Mouse (Mus musculus): ENCODE results near the gene Adarb2. TPM values are rescaled to one million over a fixed set of nuclear protein-coding genes. Genes with fewer than 3 reads are reported as not detected.

Adarb2 gene
- total and polyA plus RNA-seq, 3 experiments = not detected

GRCm38 (mm10) chr13:8587447-8587846, 384.8 kb downstream of the Adarb2 start:
- no peak for TF ChIP-seq KAT2A (IDR thresholded peaks at IDR 0.05; ENCODE audit: insufficient replicate concordance, low read length)
- Histone ChIP-seq H3K9ac (ENCODE audit: insufficient read depth, low read depth) (no peak overlapping the region), H3K79me2 (replicated peaks; ENCODE audit: control insufficient read depth, extremely low read depth, insufficient read depth, poor library complexity, severe bottlenecking) (no peaks in the 10 kb centered on the region), H3K4me2 (ENCODE audit: insufficient read depth, low read depth, poor library complexity, severe bottlenecking) (no peak overlapping the region), H3K9me3 (replicated peaks; ENCODE audit: low read length) (no peaks in the 10 kb centered on the region), H3K36me3 (replicated peaks in 1 of 2; ENCODE audit: control insufficient read depth in 1 of 2, insufficient read depth in 1 of 2, low read length in 1 of 2) (no peaks in the 10 kb centered on the region), H3K27me3 (replicated peaks) (no peaks in the 10 kb centered on the region), H3K27ac (ENCODE audit: insufficient read depth, low read depth) (no peak overlapping the region), H3K4me3 (replicated peaks in 1 of 3; ENCODE audit: low read depth in 2 of 3, low read length in 2 of 3, poor library complexity in 1 of 3) (no peak overlapping the region), H3K4me1 (ENCODE audit: control insufficient read depth in 1 of 2, insufficient read depth in 2 of 2) (no peaks in the 10 kb centered on the region)
- in situ Hi-C loops (cut with MboI; ENCODE audit: low pct_ligation_motif_present, low pct_unique_long_range_greater_than_20kb, low sequenced_read_pairs) (no loop called here), dilution Hi-C loops (cut with MboI; ENCODE audit: extremely low pct_ligation_motif_present, extremely low pct_unique_long_range_greater_than_20kb, low sequenced_read_pairs) (no loop called here)
- DNase-seq (ENCODE audit: extremely low read depth) = no peak

GRCm38 (mm10) chr13:8590460-8590859, 387.8 kb downstream of the Adarb2 start:
- Histone ChIP-seq H3K79me2 (replicated peaks; ENCODE audit: control insufficient read depth, extremely low read depth, insufficient read depth, poor library complexity, severe bottlenecking) (no peaks in the 10 kb centered on the region), H3K27ac (ENCODE audit: insufficient read depth, low read depth) (no peak overlapping the region), H3K4me2 (ENCODE audit: insufficient read depth, low read depth, poor library complexity, severe bottlenecking) (no peak overlapping the region), H3K4me3 (replicated peaks in 1 of 3; ENCODE audit: low read depth in 2 of 3, low read length in 2 of 3, poor library complexity in 1 of 3) (no peak overlapping the region), H3K36me3 (replicated peaks in 1 of 2; ENCODE audit: control insufficient read depth in 1 of 2, insufficient read depth in 1 of 2, low read length in 1 of 2) (no peaks in the 10 kb centered on the region), H3K27me3 (replicated peaks) (no peaks in the 10 kb centered on the region), H3K4me1 (ENCODE audit: control insufficient read depth in 1 of 2, insufficient read depth in 2 of 2) (no peaks in the 10 kb centered on the region), H3K9ac (ENCODE audit: insufficient read depth, low read depth) (no peak overlapping the region), H3K9me3 (replicated peaks; ENCODE audit: low read length) (no peaks in the 10 kb centered on the region)
- dilution Hi-C loops (cut with MboI; ENCODE audit: extremely low pct_ligation_motif_present, extremely low pct_unique_long_range_greater_than_20kb, low sequenced_read_pairs) = no loop called here
- in situ Hi-C loops (cut with MboI; ENCODE audit: low pct_ligation_motif_present, low pct_unique_long_range_greater_than_20kb, low sequenced_read_pairs) = no loop called here
- TF ChIP-seq MAFK (IDR thresholded peaks at IDR 0.05; ENCODE audit: insufficient replicate concordance, low read length) (no peak), ZNF384 (IDR thresholded peaks at IDR 0.05; ENCODE audit: low read depth, low read length) (no peak), E2F4 (IDR thresholded peaks at IDR 0.05; ENCODE audit: insufficient replicate concordance, low read depth, low read length) (no peak)
- no peak for DNase-seq (ENCODE audit: extremely low read depth)

GRCm38 (mm10) chr13:8596977-8597646, 394.4 kb downstream of the Adarb2 start:
- dilution Hi-C loops (cut with MboI; ENCODE audit: extremely low pct_ligation_motif_present, extremely low pct_unique_long_range_greater_than_20kb, low sequenced_read_pairs) (no loop called here), in situ Hi-C loops (cut with MboI; ENCODE audit: low pct_ligation_motif_present, low pct_unique_long_range_greater_than_20kb, low sequenced_read_pairs) (no loop called here)
- no peak overlapping the region for H3K27ac ChIP-seq (ENCODE audit: insufficient read depth, low read depth)
- no peaks in the 10 kb centered on the region for H3K79me2 ChIP-seq (replicated peaks; ENCODE audit: control insufficient read depth, extremely low read depth, insufficient read depth, poor library complexity, severe bottlenecking)
- no peaks in the 10 kb centered on the region for H3K27me3 ChIP-seq (replicated peaks)
- H3K9me3 ChIP-seq (replicated peaks; ENCODE audit: low read length) = no peaks in the 10 kb centered on the region
- peaks cover 0 to 7% of the 10 kb centered on the region in 2 experiments; a peak in 2 of 4 replicates for H3K4me1 ChIP-seq (ENCODE audit: control insufficient read depth in 1 of 2, insufficient read depth in 2 of 2)
- H3K9ac ChIP-seq (ENCODE audit: insufficient read depth, low read depth) = no peak overlapping the region
- H3K4me2 ChIP-seq (ENCODE audit: insufficient read depth, low read depth, poor library complexity, severe bottlenecking) = no peak overlapping the region
- no peaks in the 10 kb centered on the region for H3K36me3 ChIP-seq (replicated peaks in 1 of 2; ENCODE audit: control insufficient read depth in 1 of 2, insufficient read depth in 1 of 2, low read length in 1 of 2)
- TF ChIP-seq TCF12 (IDR thresholded peaks at IDR 0.05; ENCODE audit: low read depth, low read length) (no peak), JUND (conservative IDR thresholded peaks at IDR 0.05; ENCODE audit: low read depth, low read length) (no peak), NELFE (IDR thresholded peaks at IDR 0.05; ENCODE audit: low read depth, low read length) (no peak), MAX (IDR thresholded peaks at IDR 0.05; ENCODE audit: low read length) (no peak), RAD21 (IDR thresholded peaks at IDR 0.05; ENCODE audit: low read depth, low read length) (no peak), PAX5 (IDR thresholded peaks at IDR 0.05; ENCODE audit: low read length) (no peak), ELF1 (IDR thresholded peaks at IDR 0.05; ENCODE audit: low read depth, low read length) (no peak), NRF1 (IDR thresholded peaks at IDR 0.05; ENCODE audit: low read depth, low read length) (no peak), MYC (IDR thresholded peaks at IDR 0.05; ENCODE audit: low read depth, low read length) (peak; percentile 37; the same call in 1 of the 2 replicates), ZKSCAN1 (IDR thresholded peaks at IDR 0.05; ENCODE audit: borderline replicate concordance, low read depth, low read length) (no peak), BHLHE40 (IDR thresholded peaks at IDR 0.05; ENCODE audit: low read depth, low read length) (peak; percentile 62), ZNF384 (IDR thresholded peaks at IDR 0.05; ENCODE audit: low read depth, low read length) (no peak)
- H3K4me3 ChIP-seq (replicated peaks in 1 of 3; ENCODE audit: low read depth in 2 of 3, low read length in 2 of 3, poor library complexity in 1 of 3) = no peak overlapping the region
- DNase-seq (ENCODE audit: extremely low read depth) = peak; percentile 17
